Mouse (Mus musculus) lung, adult 2 months (tissue): Measurements from ENCODE around the gene Shisa9.

Experiments used
- CTCF ChIP-seq: fragments of 200-500 bp; IDR thresholded peaks from 2 replicates; pipeline ENCODE4 v1.5.1; 2011; ENCODE audit warnings: mild to moderate bottlenecking, low read length, control low read depth; ENCODE audit not compliant: insufficient read depth
- POLR2A ChIP-seq: fragments of 200-500 bp; IDR thresholded peaks from 2 replicates; pipeline ENCODE4 v1.6.1; 2011; ENCODE audit warnings: low read depth, mild to moderate bottlenecking, control low read depth, low read length, borderline replicate concordance; ENCODE audit errors: extremely low read depth

GRCm38 (mm10) chr16:12173482-12174041, 189.6 kb downstream of the Shisa9 start:
- TF ChIP-seq POLR2A (no peak), CTCF (no peak)
